Mouse (Mus musculus): ENCODE measurements around the gene Stum. TPM values are rescaled to one million over a fixed set of nuclear protein-coding genes. Genes with fewer than 3 reads are reported as not detected.
"Not testable (repeated sequence)": the region's sequence is repeated elsewhere in the genome, so short reads cannot be mapped to it uniquely, and the experiment has no call there.

The Stum gene
- total RNA-seq (2021): 100 to 1,000 TPM; 150 to 173 TPM

GRCm38 (mm10) chr1:180483399-180484291, at the start of gene Stum:
Stum (minus strand) TSS chr1:180483504.
- DNase-seq (ENCODE audit: low spot score in 2 of 2): peak; percentile 67 to 72
- intact Hi-C loops (cut with DNase I): loop anchor here (1.0 to 5.0 kb wide), 2 partner anchors 27 to 64 kb away; no protein-coding TSS in a partner anchor

- no peak for DNase-seq (ENCODE audit: low spot score in 2 of 2)
- intact Hi-C loops (cut with DNase I): no loop called here
Observed at GRCm38 (mm10) chr1:180532671-180533070, 49.4 kb upstream of the Stum start.

GRCm38 (mm10) chr1:180530457-180531263, 47.4 kb upstream of the Stum start:
- intact Hi-C loops (cut with DNase I): no loop called here
- no peak for DNase-seq (ENCODE audit: low spot score in 2 of 2)

- intact Hi-C loops (cut with DNase I): no loop called here
Observed at GRCm38 (mm10) chr1:180529847-180530246, 46.5 kb upstream of the Stum start.

GRCm38 (mm10) chr1:180525301-180525700, 42.0 kb upstream of the Stum start:
- intact Hi-C loops (cut with DNase I): no loop called here
- no peak for DNase-seq (ENCODE audit: low spot score in 2 of 2)

More at GRCm38 (mm10) chr1:180529847-180530246, 46.5 kb upstream of the Stum start:
- no peak for DNase-seq (ENCODE audit: low spot score in 2 of 2)

GRCm38 (mm10) chr1:180523320-180523719, 40.0 kb upstream of the Stum start:
- intact Hi-C loops (cut with DNase I): no loop called here

GRCm38 (mm10) chr1:180520190-180520589, 36.9 kb upstream of the Stum start:
- DNase-seq (ENCODE audit: low spot score in 2 of 2): peak; percentile 82 to 85
- intact Hi-C loops (cut with DNase I): no loop called here

More at GRCm38 (mm10) chr1:180523320-180523719, 40.0 kb upstream of the Stum start:
- no peak for DNase-seq (ENCODE audit: low spot score in 2 of 2)

- intact Hi-C loops (cut with DNase I): no loop called here
- no peak for DNase-seq (ENCODE audit: low spot score in 2 of 2)
Observed at GRCm38 (mm10) chr1:180519520-180519919, 36.2 kb upstream of the Stum start.

GRCm38 (mm10) chr1:180518899-180519298, 35.6 kb upstream of the Stum start:
- intact Hi-C loops (cut with DNase I): not testable (repeated sequence)

GRCm38 (mm10) chr1:180518412-180518811, 35.1 kb upstream of the Stum start:
- intact Hi-C loops (cut with DNase I): no loop called here
- no peak for DNase-seq (ENCODE audit: low spot score in 2 of 2)

More at GRCm38 (mm10) chr1:180518899-180519298, 35.6 kb upstream of the Stum start:
- DNase-seq (ENCODE audit: low spot score in 2 of 2): not testable (repeated sequence)

- no peak for DNase-seq (ENCODE audit: low spot score in 2 of 2)
- intact Hi-C loops (cut with DNase I): no loop called here
Observed at GRCm38 (mm10) chr1:180517390-180518054, 34.2 kb upstream of the Stum start.

- intact Hi-C loops (cut with DNase I): loop anchor here (5.0 kb wide), 1 partner anchor 53 kb away; the partner anchor contains the start of gene Parp1
- no peak for DNase-seq (ENCODE audit: low spot score in 2 of 2)
Observed at GRCm38 (mm10) chr1:180514077-180514476, 30.8 kb upstream of the Stum start.

- intact Hi-C loops (cut with DNase I): loop anchor here (1.0 to 5.0 kb wide), 2 partner anchors 28 to 56 kb away; partner anchors contain the start of genes Parp1 and Stum
- no peak for DNase-seq (ENCODE audit: low spot score in 2 of 2)
Observed at GRCm38 (mm10) chr1:180510879-180511278, 27.6 kb upstream of the Stum start.

GRCm38 (mm10) chr1:180510442-180510841, 27.1 kb upstream of the Stum start:
- intact Hi-C loops (cut with DNase I): loop anchor here (1.0 to 5.0 kb wide), 2 partner anchors 27 to 57 kb away; partner anchors contain the start of genes Parp1 and Stum
- peak; percentile 66 to 72 for DNase-seq (ENCODE audit: low spot score in 2 of 2)

GRCm38 (mm10) chr1:180508662-180509061, 25.4 kb upstream of the Stum start:
- no peak for DNase-seq (ENCODE audit: low spot score in 2 of 2)
- intact Hi-C loops (cut with DNase I): no loop called here

- peak; percentile 75 to 81 for DNase-seq (ENCODE audit: low spot score in 2 of 2)
- intact Hi-C loops (cut with DNase I): no loop called here
Observed at GRCm38 (mm10) chr1:180507291-180507791, 24.0 kb upstream of the Stum start.

GRCm38 (mm10) chr1:180506341-180506740, 23.0 kb upstream of the Stum start:
- intact Hi-C loops (cut with DNase I): no loop called here
- no peak for DNase-seq (ENCODE audit: low spot score in 2 of 2)

GRCm38 (mm10) chr1:180504899-180505298, 21.6 kb upstream of the Stum start:
- DNase-seq (ENCODE audit: low spot score in 2 of 2): no peak
- intact Hi-C loops (cut with DNase I): no loop called here

GRCm38 (mm10) chr1:180503484-180503883, 20.2 kb upstream of the Stum start:
- DNase-seq (ENCODE audit: low spot score in 2 of 2): no peak
- intact Hi-C loops (cut with DNase I): no loop called here

All from left cerebral cortex, postnatal 36 days (tissue).